Mouse (Mus musculus): ENCODE data around the gene Glt1d1. TPM values are rescaled to one million over a fixed set of nuclear protein-coding genes. Genes with fewer than 3 reads are reported as not detected.

Gene Glt1d1
- total RNA-seq, 2 experiments from 2014 or later: 1.9 to 3.2 TPM

Other genes starting within 250 kb of the Glt1d1 start
- 10 to 100 TPM; 19.6 to 27.1 TPM for gene Slc15a4, start 635 bp downstream of the Glt1d1 start, total RNA-seq (2021)